Mouse (Mus musculus): ENCODE measurements around the gene Tm9sf3.

Gene Tm9sf3

GRCm38 (mm10) chr19:41176881-41177280, 86.9 kb downstream of the Tm9sf3 start:
- in situ Hi-C loops (cut with MboI, MseI): no loop called here

GRCm38 (mm10) chr19:41165914-41166235, 97.9 kb downstream of the Tm9sf3 start:
- in situ Hi-C loops (cut with MboI, MseI): loop anchor here (5.0 kb wide), 1 partner anchor 44 kb away; no protein-coding TSS in a partner anchor

- in situ Hi-C loops (cut with MboI, MseI): loop anchor here (5.0 kb wide), 1 partner anchor 43 kb away; no protein-coding TSS in a partner anchor
Observed at GRCm38 (mm10) chr19:41165144-41165913, 98.5 kb downstream of the Tm9sf3 start.

GRCm38 (mm10) chr19:41164447-41165095, 99.2 kb downstream of the Tm9sf3 start:
- in situ Hi-C loops (cut with MboI, MseI): loop anchor here (5.0 kb wide), 1 partner anchor 42 kb away; no protein-coding TSS in a partner anchor
